Mouse (Mus musculus): ENCODE results near the gene Tiam2.

The Tiam2 gene

GRCm38 (mm10) chr17:3326148-3326902 lies at the start of gene Tiam2:
Gene Tiam2, plus strand, starts transcription at chr17:3326573.
- no peak for DNase-seq (ENCODE audit: low spot score in 2 of 2)

GRCm38 (mm10) chr17:3280321-3280720 lies 46.1 kb upstream of the Tiam2 start:
- DNase-seq (ENCODE audit: low spot score in 2 of 2) = no peak

GRCm38 (mm10) chr17:3281939-3282338 lies 44.4 kb upstream of the Tiam2 start:
- no peak for DNase-seq (ENCODE audit: low spot score in 2 of 2)

- no peak for DNase-seq (ENCODE audit: low spot score in 2 of 2)
Observed at GRCm38 (mm10) chr17:3285030-3285671, 41.2 kb upstream of the Tiam2 start.

- no peak for DNase-seq (ENCODE audit: low spot score in 2 of 2)
Observed at GRCm38 (mm10) chr17:3286123-3286825, 40.1 kb upstream of the Tiam2 start.

- peak; percentile 22 to 63 for DNase-seq (ENCODE audit: low spot score in 2 of 2)
Observed at GRCm38 (mm10) chr17:3288341-3288740, 38.0 kb upstream of the Tiam2 start.

- DNase-seq (ENCODE audit: low spot score in 2 of 2) = no peak
Observed at GRCm38 (mm10) chr17:3295097-3295496, 31.3 kb upstream of the Tiam2 start.

- DNase-seq (ENCODE audit: low spot score in 2 of 2) = no peak
Observed at GRCm38 (mm10) chr17:3299487-3299886, 26.9 kb upstream of the Tiam2 start.

GRCm38 (mm10) chr17:3305926-3306325 lies 20.4 kb upstream of the Tiam2 start:
- DNase-seq (ENCODE audit: low spot score in 2 of 2) = no peak

GRCm38 (mm10) chr17:3313711-3314624 lies 12.4 kb upstream of the Tiam2 start:
- peak; percentile 77 to 78 for DNase-seq (ENCODE audit: low spot score in 2 of 2)

GRCm38 (mm10) chr17:3314625-3315020 lies 11.8 kb upstream of the Tiam2 start:
- DNase-seq (ENCODE audit: low spot score in 2 of 2) = no peak

- DNase-seq (ENCODE audit: low spot score in 2 of 2) = no peak
Observed at GRCm38 (mm10) chr17:3315581-3315980, 10.8 kb upstream of the Tiam2 start.

GRCm38 (mm10) chr17:3326903-3327279 lies 518 bp downstream of the Tiam2 start:
- no peak for DNase-seq (ENCODE audit: low spot score in 2 of 2)

GRCm38 (mm10) chr17:3327335-3327734 lies 962 bp downstream of the Tiam2 start:
- DNase-seq (ENCODE audit: low spot score in 2 of 2) = no peak

- DNase-seq (ENCODE audit: low spot score in 2 of 2) = no peak
Observed at GRCm38 (mm10) chr17:3328820-3329219, 2.4 kb downstream of the Tiam2 start.

- DNase-seq (ENCODE audit: low spot score in 2 of 2) = no peak
Observed at GRCm38 (mm10) chr17:3329429-3329828, 3.1 kb downstream of the Tiam2 start.

- DNase-seq (ENCODE audit: low spot score in 2 of 2) = no peak
Observed at GRCm38 (mm10) chr17:3331721-3332461, 5.5 kb downstream of the Tiam2 start.

- DNase-seq (ENCODE audit: low spot score in 2 of 2) = no peak
Observed at GRCm38 (mm10) chr17:3336161-3336739, 9.9 kb downstream of the Tiam2 start.

GRCm38 (mm10) chr17:3336887-3337524 lies 10.6 kb downstream of the Tiam2 start:
- no peak for DNase-seq (ENCODE audit: low spot score in 2 of 2)

- DNase-seq (ENCODE audit: low spot score in 2 of 2) = no peak
Observed at GRCm38 (mm10) chr17:3337525-3337888, 11.1 kb downstream of the Tiam2 start.

All from thymus, postnatal 10 days (tissue).